Mouse (Mus musculus) layer of hippocampus, postnatal 14 days (tissue): ENCODE data around the gene Ivd. TPM values are rescaled to one million over a fixed set of nuclear protein-coding genes. Genes with fewer than 3 reads are reported as not detected.

Source experiments
- DNase-seq, 2 experiments: peaks; one replicate each; pipeline ENCODE4 v3.0.0; 2021 to 2022; ENCODE audit warnings: low spot score in 2 of 2, mixed read lengths in 1 of 2
- total RNA-seq, 2 experiments: library from RNA; stranded (reverse); gene quantifications; 2 replicates each; pipeline ENCODE4 v1.2.3; 2021

Ivd gene
- total RNA-seq, 2 experiments from 2014 or later = 97.2 to 126 TPM

DNA sequence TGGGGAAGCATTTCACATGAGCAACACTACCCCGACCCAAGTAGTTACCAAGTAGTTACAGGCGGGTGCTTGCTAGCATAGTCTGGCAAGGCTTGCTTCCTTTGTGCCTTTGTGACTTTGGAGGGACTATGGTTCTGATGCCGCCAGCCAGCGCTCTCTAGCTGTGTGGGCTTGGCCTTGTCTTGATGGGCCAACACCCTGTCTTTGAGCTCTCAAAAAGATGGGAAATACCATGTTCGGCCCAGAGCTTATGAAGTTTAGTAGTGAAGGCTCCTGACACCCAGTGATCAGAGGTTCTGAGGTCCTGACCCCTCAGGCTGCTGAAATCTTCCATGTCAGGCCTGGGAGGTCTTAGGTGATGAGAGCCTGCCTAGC, 44.4 kb downstream of the Ivd start:
- DNase-seq = no peak

DNA sequence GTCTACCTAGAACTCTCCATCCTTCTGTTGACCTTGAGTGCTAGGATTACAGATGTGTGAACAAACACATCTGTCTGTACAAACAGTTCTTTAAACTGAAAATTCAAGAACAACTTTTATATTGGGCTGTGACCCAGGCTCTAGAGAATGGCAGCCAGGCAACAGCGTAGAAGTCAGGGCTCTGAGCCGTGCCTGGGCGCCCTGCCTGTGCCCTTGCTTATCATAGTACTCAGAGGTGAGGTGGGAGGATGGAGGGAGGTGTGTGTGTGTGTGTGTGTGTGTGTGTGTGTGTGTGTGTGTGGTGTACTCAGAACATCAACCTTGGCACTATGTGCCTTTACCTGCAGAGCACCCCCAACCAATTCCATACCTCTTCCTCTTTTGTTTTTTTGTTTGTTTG, 46.0 kb downstream of the Ivd start:
- DNase-seq = no peak

DNA sequence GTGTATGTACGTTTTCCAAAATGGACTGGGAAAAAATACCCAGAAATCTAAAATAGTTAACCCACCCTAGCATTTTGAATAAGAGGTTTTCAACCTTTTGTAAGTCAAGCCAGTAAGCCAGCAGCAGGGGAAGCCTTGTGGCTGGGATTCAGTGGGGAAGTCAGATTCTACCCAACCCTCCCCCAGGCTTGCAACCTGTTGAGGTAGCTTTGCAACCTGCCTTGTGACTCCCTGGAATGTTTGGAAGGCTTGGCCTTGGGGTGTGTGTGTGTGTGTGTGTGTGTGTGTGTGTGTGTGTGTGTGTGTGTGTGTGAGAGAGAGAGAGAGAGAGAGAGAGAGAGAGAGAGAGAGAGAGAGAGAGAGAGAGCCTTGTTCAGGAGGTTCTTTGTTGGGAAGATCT, 47.4 kb downstream of the Ivd start:
- DNase-seq = no peak

DNA sequence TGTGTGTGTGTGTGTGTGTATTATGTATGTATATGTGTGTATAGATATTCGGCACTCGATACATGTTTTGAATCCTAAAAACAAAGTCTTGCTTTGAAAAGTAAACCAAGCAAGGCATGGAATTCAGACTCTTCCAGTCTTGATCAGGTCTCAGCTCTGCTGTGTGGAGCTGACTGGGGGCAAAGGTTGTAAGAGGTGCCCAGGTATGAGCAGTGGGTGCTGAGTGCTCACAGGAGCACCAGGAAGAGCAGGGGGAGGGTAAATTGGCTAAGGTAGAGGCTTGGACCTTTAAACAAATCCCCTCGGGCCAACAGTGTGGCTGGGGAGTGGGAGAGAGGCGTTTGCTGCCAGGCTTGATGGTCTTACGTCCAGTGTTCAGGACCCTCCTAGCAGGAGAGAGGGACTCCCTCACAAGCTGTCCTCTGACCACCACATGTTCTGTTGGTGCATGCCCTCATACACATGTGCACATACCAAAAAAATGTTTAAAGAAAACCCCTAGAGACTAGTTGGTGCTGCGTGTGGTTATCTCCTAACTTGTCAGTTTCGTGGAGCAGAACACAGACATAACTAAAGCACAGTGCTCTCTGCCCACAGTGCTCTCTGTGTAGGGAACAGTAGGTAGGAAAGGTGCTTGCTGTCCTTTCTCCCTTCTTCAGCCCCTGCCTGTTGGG, 49.0 kb downstream of the Ivd start:
- DNase-seq = no peak

DNA sequence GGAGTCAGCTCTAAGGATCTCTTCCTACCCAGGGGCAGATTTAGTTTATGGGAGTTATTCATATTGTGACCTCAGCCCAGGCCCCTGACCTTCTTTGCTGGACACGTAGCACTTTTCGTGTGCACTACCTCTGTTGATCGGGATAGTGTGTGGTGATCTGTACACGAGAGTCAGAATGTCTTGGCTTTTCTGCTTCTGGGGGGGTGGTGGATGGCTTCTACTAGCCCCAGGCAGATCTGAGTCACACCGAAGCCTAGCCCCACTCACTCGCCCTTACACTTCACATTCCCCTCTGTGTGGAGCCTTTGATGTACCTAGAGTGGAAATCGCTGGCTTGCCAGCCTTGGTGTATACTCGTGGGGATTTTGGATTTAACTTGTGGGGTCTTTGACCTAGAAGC, 51.0 kb downstream of the Ivd start:
- DNase-seq = no peak

DNA sequence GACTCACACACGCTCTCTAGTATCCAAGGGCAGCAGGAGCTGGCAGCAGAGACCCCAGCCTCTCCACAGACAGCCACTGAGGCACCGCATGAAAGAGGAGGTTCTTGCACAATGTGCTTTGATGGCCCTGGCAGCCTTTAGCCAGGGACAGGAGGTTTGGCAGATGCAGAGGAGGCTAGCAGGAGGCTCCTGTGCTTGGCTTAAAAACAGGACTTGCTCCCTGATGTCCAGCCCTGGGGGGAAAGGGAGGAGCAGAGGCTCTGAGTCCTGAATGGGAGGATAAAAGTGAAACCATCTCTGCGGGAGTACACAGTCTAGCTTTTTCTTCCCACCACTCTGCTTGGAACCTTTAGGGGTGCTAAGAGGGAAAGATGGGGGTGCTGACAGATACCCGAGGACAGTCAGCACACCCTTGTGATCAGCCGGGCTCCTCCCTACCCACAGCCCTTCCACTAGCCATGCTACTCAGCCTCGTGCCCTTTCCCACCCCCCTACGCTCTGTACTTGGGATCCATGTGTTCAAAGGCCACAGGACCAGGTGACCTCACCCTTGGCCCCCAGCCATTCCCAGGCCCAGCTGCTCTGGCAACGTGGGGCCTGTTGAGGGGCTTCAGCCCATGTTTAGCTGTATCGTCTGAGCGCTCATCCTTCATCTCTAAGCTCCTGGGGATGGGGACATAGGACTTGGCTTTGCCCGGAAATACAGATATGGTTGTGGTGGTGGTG, 52.0 kb downstream of the Ivd start:
- DNase-seq = no peak

DNA sequence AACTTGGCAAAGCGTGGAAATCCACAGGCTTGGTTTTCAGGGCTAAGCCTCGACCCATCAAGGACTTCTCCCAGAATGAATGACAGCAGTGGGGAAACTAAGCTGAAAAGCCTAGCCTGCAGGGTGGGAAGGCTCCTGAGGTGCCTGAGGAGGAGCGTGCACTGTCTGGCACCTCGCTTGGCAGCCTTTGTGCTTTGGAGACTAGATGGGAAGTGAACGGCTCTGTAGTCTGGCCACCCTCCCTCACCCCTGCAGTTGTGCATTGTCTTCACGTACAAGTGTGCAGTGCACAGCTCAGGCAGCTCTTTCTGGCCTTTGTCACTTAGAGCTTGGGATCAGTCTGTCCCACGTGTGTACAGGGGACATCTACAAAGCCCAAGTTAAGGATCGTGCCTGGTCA, 52.9 kb downstream of the Ivd start:
- DNase-seq = no peak

DNA sequence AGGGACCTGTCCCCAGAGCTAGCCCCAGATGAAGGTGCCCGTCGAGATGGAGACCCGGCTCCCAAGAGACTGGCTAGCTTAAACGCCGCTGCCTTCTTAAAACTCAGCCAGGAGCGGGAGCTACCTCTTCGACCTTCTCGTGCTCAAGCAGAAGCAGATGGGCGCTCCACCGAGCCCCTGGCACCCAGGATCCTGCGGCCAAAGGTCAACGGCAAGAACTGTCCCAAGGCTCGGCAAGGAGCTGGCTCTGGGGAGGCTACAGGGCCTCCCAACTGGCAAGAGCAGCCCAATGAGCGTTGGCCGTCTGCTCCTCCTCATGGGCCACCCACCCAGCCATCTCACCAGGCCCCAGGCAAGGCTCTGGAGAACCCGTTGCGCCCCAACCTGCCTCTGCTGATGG, 54.7 kb downstream of the Ivd start:
- no peak for DNase-seq

DNA sequence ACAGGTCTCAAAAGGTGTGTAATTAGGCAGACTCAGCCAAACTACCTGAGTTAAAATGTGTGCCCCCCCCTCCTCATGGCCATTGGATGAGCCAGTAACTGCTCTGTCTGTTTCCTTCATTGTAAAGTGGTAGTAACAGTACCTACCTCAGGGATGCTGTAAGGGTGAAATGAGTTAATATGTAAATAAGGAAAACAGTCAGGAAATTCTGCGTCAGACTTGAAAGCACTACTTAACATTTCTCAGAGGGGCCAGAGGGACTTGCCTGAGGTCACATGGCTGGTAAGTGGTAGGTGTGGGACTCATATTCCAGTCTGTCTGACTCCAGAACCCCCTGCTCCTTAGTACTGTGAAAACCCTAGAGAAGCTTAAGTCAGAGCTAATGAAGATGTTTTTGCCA, 56.8 kb downstream of the Ivd start:
- DNase-seq = no peak

DNA sequence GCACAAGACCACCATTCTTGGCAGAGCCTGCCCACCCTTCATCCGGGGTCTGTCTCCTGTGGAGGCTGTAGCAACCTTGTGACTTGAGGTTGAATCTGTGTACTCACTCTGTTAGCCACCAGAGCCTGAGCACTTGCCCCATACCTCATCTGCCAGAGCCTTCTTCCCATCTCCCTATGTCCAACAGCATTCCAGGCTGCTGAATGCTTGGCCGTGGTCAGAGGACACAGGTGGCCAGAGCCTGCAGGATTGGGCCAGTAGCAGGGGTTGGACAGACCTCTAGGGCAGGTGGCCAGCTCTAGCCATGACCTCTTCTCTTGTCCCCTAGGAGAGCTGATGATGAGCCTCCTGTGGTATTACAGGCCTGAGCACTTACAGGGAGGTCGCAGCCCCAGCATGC, 58.7 kb downstream of the Ivd start:
- DNase-seq = no peak

DNA sequence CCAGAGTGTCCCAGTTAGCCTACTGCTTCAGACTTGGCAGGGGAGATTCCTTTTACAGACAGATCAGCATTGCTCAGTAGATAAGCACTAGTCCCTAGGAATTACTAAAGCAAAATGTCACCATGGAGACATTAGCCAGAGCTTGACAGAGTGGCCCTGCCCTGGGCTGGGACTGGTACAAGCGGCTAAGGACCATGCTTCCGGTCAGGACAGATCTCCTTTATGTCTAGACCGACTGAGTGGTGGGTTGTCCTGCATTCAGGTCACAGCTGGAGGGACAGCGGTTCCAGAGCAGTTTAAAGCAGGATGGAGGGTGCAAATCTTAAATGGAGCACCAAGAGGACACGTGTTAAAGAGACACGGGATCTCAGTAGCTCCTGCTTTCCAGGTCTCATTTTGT, 64.2 kb downstream of the Ivd start:
- DNase-seq = no peak

DNA sequence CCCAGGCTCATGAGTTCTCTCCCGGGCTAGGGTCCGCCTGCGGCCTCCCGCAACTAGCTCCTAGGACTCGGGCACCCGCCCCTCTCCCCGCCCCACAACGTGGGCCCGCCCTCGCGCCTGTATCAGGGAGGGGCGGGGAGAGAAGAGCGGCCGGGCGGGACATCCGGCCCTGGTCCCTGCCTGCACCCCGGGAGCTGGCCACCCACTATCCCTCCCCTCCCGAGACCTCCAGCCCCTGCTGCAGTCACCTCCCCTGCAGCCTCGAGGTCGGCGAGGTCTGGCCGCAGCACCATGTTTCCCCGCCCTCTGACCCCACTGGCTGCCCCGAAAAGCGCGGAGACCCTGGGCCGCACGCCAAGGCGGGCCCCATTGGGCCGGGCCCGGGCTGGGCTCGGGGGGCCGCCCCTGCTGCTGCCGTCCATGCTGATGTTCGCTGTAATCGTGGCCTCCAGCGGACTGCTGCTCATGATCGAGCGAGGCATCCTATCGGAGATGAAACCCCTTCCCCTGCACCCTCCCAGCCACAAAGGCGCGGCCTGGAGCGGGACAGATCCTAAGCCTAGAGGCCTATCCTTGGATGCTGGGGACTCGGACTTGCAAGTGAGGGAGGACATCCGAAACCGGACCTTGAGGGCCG, 64.7 kb downstream of the Ivd start, which contains the start of gene Chst14:
TSS of gene Chst14 (plus strand) at position 136 of the 637 bp plus-strand sequence.
- peak; percentile 32 to 50 for DNase-seq

DNA sequence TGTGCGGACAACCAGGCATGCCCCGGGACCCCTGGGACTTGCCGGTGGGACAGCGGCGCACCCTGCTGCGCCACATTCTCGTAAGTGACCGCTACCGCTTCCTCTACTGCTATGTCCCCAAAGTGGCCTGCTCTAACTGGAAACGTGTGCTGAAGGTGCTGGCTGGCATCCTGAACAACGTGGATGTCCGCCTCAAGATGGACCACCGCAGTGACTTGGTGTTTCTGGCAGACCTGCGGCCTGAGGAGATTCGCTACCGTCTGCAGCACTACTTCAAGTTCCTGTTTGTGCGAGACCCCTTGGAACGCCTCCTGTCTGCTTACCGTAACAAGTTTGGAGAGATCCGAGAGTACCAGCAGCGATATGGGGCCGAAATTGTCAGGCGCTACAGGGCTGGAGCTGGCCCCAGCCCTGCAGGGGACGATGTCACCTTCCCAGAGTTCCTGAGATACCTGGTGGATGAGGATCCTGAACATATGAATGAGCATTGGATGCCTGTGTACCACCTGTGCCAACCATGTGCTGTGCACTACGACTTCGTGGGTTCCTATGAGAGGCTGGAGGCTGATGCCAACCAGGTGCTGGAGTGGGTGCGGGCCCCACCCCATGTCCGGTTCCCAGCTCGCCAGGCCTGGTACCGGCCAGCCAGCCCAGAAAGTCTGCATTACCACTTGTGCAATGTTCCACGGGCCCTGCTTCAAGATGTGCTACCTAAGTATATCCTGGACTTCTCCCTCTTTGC, 65.4 kb downstream of the Ivd start:
- DNase-seq = no peak

Other genes starting within 250 kb of the Ivd start
- gene Pak6, start 198.7 kb upstream of the Ivd start, total RNA-seq = 10 to 100 TPM; 67.8 to 75.1 TPM
- 1 to 10 TPM; 9.4 to 10.0 TPM for gene Ankrd63, start 158.0 kb upstream of the Ivd start, total RNA-seq
- 1 to 10 TPM; 2.1 to 2.7 TPM for gene Plcb2, start 133.5 kb upstream of the Ivd start, total RNA-seq
- gene Inafm2, start 116.2 kb upstream of the Ivd start, total RNA-seq = 10 to 100 TPM; 38.8 to 39.7 TPM
- 1 to 10 TPM; 3.5 to 4.2 TPM for gene Ccdc9b, start 99.3 kb upstream of the Ivd start, total RNA-seq
- gene Phgr1, start 89.2 kb upstream of the Ivd start, total RNA-seq = not detected
- gene Disp2, start 82.2 kb upstream of the Ivd start, total RNA-seq = 100 to 1,000 TPM; 218 to 234 TPM
- gene Knstrn, start 48.0 kb upstream of the Ivd start, total RNA-seq = 1 to 10 TPM; 2.4 to 3.2 TPM
- gene Bahd1, start 38.4 kb downstream of the Ivd start, total RNA-seq = 10 to 100 TPM; 36.6 to 36.7 TPM
- gene Chst14, start 64.5 kb downstream of the Ivd start, total RNA-seq = 1 to 10 TPM; 2.5 to 3.2 TPM
- 10 to 100 TPM; 62.5 to 63.6 TPM for gene Ccdc32, start 167.4 kb downstream of the Ivd start, total RNA-seq
- 1 to 10 TPM; 6.0 to 6.1 TPM for gene Rpusd2, start 172.8 kb downstream of the Ivd start, total RNA-seq
- 1 to 10 TPM in 1 of 2 experiments, under 1 TPM in 1; 0.95 to 1.2 TPM for gene Knl1, start 185.2 kb downstream of the Ivd start, total RNA-seq